Mouse (Mus musculus) liver, postnatal 0 days (tissue): ENCODE measurements around the gene Sufu.

Source experiments
- CTCF ChIP-seq: sonication (generic); IDR thresholded peaks from 2 replicates; pipeline ENCODE4 v1.5.1; 2016; ENCODE audit warnings: antibody characterized with exemption, low read depth
- EP300 ChIP-seq: IDR thresholded peaks from 2 replicates; pipeline ENCODE4 v1.6.1; 2016; ENCODE audit warnings: antibody characterized with exemption, low read depth, mild to moderate bottlenecking

DNA sequence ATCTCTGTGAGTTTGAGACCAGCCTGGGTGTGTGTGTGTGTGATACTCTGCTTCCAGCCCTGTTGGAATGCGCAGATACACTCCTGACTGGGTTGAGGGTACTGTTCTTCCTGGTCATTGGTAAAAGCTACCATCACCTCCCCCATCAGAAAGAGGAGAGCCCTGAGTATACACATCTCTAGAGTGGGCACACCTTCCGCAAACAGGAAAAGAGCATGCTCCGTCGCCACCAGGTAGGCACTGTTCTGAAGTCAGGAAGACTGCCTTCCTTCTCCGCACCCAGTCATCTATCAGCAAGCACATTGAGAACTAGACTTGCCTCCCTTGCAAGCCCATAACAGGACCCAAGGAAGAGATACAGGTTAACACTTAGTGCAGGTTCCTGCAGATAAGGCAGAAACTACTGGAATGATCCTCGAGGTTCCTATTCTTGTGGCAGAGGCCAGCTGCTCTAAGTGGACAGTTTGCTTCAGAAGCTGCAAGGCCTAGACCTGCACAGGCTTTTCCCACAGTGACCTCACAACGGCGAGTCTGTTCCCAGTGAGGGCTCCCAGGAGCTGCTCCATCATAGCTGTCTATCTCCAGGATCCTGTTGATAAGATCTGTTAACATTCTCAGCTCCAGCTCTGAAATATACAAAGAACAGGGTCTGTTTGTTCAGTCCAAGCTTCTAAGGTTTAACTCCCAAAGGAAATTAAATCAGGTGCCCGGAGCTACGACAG lies 84.1 kb downstream of the Sufu start:
- TF ChIP-seq CTCF (no peak), EP300 (no peak)
